Mouse (Mus musculus): ENCODE results near the gene Gpr146. TPM values are rescaled to one million over a fixed set of nuclear protein-coding genes. Genes with fewer than 3 reads are reported as not detected.
A peak's percentile ranks its signal among the peaks of the same experiment; 100 is the strongest.

Gpr146 gene
- polyA plus RNA-seq, 1 experiment: 0.91 TPM

DNA sequence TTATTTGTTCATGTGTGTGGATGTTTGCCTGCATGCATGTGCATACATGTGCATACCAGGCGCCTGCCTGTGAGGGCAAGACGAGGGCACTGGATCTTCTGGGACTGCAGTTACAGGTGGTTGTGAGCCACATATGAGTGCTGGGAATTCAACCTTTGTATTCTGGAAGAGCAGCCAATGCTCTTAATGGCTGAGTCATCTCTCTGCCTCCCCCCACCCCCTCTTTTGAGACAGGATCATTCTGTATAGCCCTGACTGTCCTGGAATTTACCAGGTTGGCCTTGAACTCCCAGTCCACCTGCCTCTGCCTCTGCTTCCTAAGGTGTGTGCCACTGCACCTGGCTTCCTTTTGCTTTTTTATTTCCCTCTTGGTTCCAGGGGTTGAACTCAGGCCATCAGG is 2.7 kb upstream of the Gpr146 start:
- no peaks in the 10 kb centered on the region for H3K27me3 ChIP-seq (ENCODE audit: control insufficient read depth, insufficient read depth, low read length, poor library complexity, severe bottlenecking)
- peaks cover 5% of the 10 kb centered on the region for H3K4me1 ChIP-seq (ENCODE audit: control insufficient read depth, insufficient read depth, low read length)

DNA sequence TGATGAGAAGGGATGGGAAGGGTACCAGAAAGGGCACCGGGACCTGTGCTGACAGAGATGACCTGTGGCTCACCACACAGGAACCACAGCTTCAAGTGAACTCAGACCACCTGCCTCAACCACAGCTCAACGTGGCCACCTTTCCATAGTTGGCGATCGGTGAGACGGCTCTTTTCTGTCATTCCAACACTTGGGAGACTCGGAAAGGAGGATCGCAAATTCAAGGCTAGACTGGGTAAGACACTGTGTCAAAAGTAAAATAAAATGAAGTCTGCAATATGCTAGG is 717 bp downstream of the Gpr146 start:
- Histone ChIP-seq H3K36me3 (ENCODE audit: control insufficient read depth, insufficient read depth, low read length, poor library complexity, severe bottlenecking) (no peaks in the 10 kb centered on the region), H3K9ac (ENCODE audit: low read depth, poor library complexity, severe bottlenecking) (no peak overlapping the region), H3K9me3 (replicated peaks; ENCODE audit: control insufficient read depth, insufficient read depth, low read length, poor library complexity, severe bottlenecking) (no peaks in the 10 kb centered on the region), H3K27me3 (ENCODE audit: control insufficient read depth, insufficient read depth, low read length, poor library complexity, severe bottlenecking) (no peaks in the 10 kb centered on the region), H3K4me3 (ENCODE audit: low read depth, low read length) (no peak overlapping the region), H3K27ac (ENCODE audit: insufficient read depth, low read length) (no peak overlapping the region), H3K4me1 (ENCODE audit: control insufficient read depth, insufficient read depth, low read length) (peaks cover 3% of the 10 kb centered on the region)
- TF ChIP-seq POLR2A (IDR thresholded peaks at IDR 0.05; ENCODE audit: insufficient read depth, low read length) (no peak), CTCF (IDR thresholded peaks at IDR 0.05; ENCODE audit: low read depth, low read length) (no peak), EP300 (IDR thresholded peaks at IDR 0.05; ENCODE audit: insufficient read depth, low read depth, low read length) (no peak)

More for the DNA sequence above, 2.7 kb upstream of the Gpr146 start:
- TF ChIP-seq EP300 (IDR thresholded peaks at IDR 0.05; ENCODE audit: insufficient read depth, low read depth, low read length) (no peak), CTCF (IDR thresholded peaks at IDR 0.05; ENCODE audit: low read depth, low read length) (no peak), POLR2A (IDR thresholded peaks at IDR 0.05; ENCODE audit: insufficient read depth, low read length) (no peak)
- no peaks in the 10 kb centered on the region for H3K9me3 ChIP-seq (replicated peaks; ENCODE audit: control insufficient read depth, insufficient read depth, low read length, poor library complexity, severe bottlenecking)
- H3K36me3 ChIP-seq (ENCODE audit: control insufficient read depth, insufficient read depth, low read length, poor library complexity, severe bottlenecking): no peaks in the 10 kb centered on the region
- H3K9ac ChIP-seq (ENCODE audit: low read depth, poor library complexity, severe bottlenecking): no peak overlapping the region
- H3K4me3 ChIP-seq (ENCODE audit: low read depth, low read length): no peak overlapping the region
- H3K27ac ChIP-seq (ENCODE audit: insufficient read depth, low read length): no peak overlapping the region

DNA sequence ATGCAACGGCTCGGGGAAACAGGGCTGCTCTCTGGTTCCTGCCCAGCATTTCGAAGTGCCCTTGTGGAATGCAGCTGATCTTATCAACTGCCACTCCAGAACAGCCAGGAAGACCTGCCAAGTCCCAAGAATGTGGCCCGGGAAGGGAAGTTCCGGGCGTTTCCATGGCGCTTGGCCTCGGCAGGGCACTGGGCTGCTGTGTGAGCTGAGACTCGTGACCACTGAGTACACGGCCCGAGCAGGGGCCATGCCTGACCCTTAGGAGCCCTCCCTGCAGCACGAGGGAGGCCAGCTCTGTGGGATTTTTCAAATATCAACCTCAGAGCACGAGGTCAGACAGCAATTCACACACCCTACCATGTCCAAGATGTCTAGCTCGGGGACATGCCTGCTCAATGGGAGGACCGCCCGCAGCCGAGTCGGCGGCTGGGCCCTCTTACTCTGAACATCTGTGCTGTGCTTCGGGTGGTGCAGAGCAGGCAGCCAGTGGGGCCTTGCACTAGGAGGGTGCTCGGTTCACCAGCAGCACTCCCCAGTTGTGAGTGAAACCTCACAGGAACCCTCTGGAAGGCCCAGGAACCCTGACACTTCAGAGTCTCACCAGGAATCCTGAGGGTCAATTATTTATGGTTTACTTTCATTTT is 1.6 kb downstream of the Gpr146 start:
- Histone ChIP-seq H3K27ac (ENCODE audit: insufficient read depth, low read length) (no peak overlapping the region), H3K36me3 (ENCODE audit: control insufficient read depth, insufficient read depth, low read length, poor library complexity, severe bottlenecking) (no peaks in the 10 kb centered on the region), H3K4me1 (ENCODE audit: control insufficient read depth, insufficient read depth, low read length) (peaks cover 3% of the 10 kb centered on the region)

DNA sequence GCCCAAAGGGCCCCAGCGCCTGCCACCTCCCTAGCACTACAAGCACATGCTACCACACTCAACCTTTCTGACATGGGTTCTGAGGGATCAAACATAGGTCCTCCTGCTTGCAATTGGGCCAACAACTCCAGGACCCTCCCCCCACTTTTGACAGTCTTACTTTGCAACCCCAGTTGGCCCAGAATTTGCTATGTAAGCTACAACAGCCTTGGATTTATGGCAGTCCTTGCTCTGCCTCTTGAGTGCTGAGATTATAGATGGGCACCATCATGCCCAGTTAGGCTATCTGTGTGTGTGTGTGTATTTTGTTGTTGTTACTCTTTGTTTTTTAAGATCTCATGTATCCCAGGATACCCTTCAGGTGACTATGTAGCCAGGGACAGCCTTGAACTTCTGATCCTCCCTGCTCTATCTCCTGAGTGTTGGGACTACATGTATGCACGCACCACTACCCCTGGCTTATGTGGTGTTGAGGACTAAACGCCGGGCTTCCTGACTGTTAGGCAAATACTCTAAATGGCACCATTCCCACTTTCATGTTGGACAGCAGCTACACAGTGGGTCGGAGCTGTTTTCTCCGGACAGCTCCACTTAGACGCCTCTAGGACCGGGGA is 2.4 kb downstream of the Gpr146 start:
- Histone ChIP-seq H3K27me3 (ENCODE audit: control insufficient read depth, insufficient read depth, low read length, poor library complexity, severe bottlenecking) (no peaks in the 10 kb centered on the region), H3K9me3 (replicated peaks; ENCODE audit: control insufficient read depth, insufficient read depth, low read length, poor library complexity, severe bottlenecking) (no peaks in the 10 kb centered on the region), H3K9ac (ENCODE audit: low read depth, poor library complexity, severe bottlenecking) (no peak overlapping the region), H3K27ac (ENCODE audit: insufficient read depth, low read length) (no peak overlapping the region), H3K4me1 (ENCODE audit: control insufficient read depth, insufficient read depth, low read length) (peaks cover 3% of the 10 kb centered on the region), H3K4me3 (ENCODE audit: low read depth, low read length) (peak overlapping the region; percentile 10; the same call in 1 of the 2 replicates), H3K36me3 (ENCODE audit: control insufficient read depth, insufficient read depth, low read length, poor library complexity, severe bottlenecking) (no peaks in the 10 kb centered on the region)
- no peak for TF ChIP-seq EP300 (IDR thresholded peaks at IDR 0.05; ENCODE audit: insufficient read depth, low read depth, low read length)
- TF ChIP-seq CTCF (IDR thresholded peaks at IDR 0.05; ENCODE audit: low read depth, low read length): no peak
- no peak for TF ChIP-seq POLR2A (IDR thresholded peaks at IDR 0.05; ENCODE audit: insufficient read depth, low read length)

More for the DNA sequence above, 1.6 kb downstream of the Gpr146 start:
- TF ChIP-seq EP300 (IDR thresholded peaks at IDR 0.05; ENCODE audit: insufficient read depth, low read depth, low read length) (no peak), CTCF (IDR thresholded peaks at IDR 0.05; ENCODE audit: low read depth, low read length) (no peak), POLR2A (IDR thresholded peaks at IDR 0.05; ENCODE audit: insufficient read depth, low read length) (no peak)
- Histone ChIP-seq H3K27me3 (ENCODE audit: control insufficient read depth, insufficient read depth, low read length, poor library complexity, severe bottlenecking) (no peaks in the 10 kb centered on the region), H3K9ac (ENCODE audit: low read depth, poor library complexity, severe bottlenecking) (no peak overlapping the region), H3K4me3 (ENCODE audit: low read depth, low read length) (no peak overlapping the region), H3K9me3 (replicated peaks; ENCODE audit: control insufficient read depth, insufficient read depth, low read length, poor library complexity, severe bottlenecking) (no peaks in the 10 kb centered on the region)

DNA sequence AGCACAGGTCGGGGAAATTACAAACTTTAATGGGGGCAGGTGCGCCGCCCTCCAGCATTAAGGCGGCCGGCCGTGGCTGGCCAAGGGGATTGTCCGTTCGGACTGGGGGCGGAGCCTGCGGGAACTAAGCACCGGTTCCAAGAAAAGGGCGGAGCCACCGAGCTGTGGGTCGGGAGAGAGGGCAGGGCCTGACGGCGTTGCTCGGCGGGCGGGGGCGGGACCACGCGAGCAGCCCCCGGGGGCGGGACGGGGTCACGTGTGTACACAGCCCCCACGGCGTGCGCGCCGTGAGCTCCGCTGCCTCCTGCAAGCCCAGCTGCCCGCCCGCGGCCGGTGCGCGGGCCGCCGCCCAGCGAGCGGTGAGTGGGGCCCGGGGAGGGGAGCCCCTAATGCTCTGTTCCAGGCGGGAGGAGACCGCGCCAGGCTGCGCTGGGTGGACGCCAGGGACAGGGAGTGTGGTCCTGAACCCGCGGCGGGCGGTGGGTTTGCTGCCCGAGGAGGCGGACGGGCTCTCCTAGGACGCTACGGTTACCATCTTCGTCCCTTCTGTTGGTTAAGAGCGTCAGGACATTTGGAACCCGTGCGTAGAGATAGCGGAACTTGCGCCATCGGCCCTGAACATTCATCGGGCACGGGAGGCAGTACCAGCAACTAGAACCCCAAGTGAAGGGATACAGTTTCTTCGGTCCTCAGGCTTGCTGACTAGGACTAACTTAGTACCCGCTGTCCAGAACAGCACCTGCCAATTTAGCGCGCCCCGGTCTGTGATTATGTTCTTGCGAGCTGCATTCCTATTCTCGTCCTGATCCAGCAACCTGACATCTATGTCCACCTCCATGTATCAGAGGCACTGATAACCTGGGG is 3.1 kb downstream of the Gpr146 start:
- Histone ChIP-seq H3K27ac (ENCODE audit: insufficient read depth, low read length) (no peak overlapping the region), H3K9ac (ENCODE audit: low read depth, poor library complexity, severe bottlenecking) (peak overlapping the region; percentile 30), H3K9me3 (replicated peaks; ENCODE audit: control insufficient read depth, insufficient read depth, low read length, poor library complexity, severe bottlenecking) (no peaks in the 10 kb centered on the region), H3K4me3 (ENCODE audit: low read depth, low read length) (peak overlapping the region; percentile 70), H3K4me1 (ENCODE audit: control insufficient read depth, insufficient read depth, low read length) (no peaks in the 10 kb centered on the region), H3K27me3 (ENCODE audit: control insufficient read depth, insufficient read depth, low read length, poor library complexity, severe bottlenecking) (no peaks in the 10 kb centered on the region), H3K36me3 (ENCODE audit: control insufficient read depth, insufficient read depth, low read length, poor library complexity, severe bottlenecking) (no peaks in the 10 kb centered on the region)
- TF ChIP-seq POLR2A (IDR thresholded peaks at IDR 0.05; ENCODE audit: insufficient read depth, low read length): no peak
- TF ChIP-seq EP300 (IDR thresholded peaks at IDR 0.05; ENCODE audit: insufficient read depth, low read depth, low read length): no peak

All from ES-Bruce4 (cell line).